Mouse (Mus musculus): ENCODE measurements around the gene Gns. TPM values are rescaled to one million over a fixed set of nuclear protein-coding genes. Genes with fewer than 3 reads are reported as not detected.

The Gns gene
- polyA plus RNA-seq, 2 experiments from 2014 or later: 7.2 to 9.1 TPM

- ATAC-seq: no peak
These were observed 937 bp downstream of the Gns start for GRCm38 (mm10) chr10:121365781-121366272.

DNA sequence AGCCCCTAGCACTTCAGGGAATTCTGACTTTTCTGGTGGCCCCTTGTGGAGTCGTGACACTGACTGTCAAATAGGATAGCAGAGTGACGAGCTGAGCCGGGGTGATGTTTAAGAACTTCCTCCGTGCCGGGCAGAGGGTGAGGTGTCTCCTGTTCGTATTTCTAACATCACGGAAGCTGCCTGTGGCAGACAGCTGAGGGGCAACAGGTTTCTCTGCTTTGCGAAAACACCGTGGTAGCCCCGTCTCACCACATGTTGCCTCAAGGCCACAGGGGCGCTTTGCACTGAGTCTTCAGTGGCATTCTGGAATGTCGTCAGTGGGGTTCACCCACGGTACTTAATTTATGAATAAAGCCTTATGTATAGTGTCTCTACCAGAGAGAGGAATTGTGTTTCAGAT, 2.4 kb downstream of the Gns start:
- ATAC-seq: no peak

- no peak for ATAC-seq
These were observed 2.9 kb downstream of the Gns start for GRCm38 (mm10) chr10:121367780-121368179.

GRCm38 (mm10) chr10:121368783-121369465, 4.0 kb downstream of the Gns start:
- no peak for ATAC-seq

- no peak for ATAC-seq
These were observed 5.9 kb downstream of the Gns start for GRCm38 (mm10) chr10:121370777-121371176.

DNA sequence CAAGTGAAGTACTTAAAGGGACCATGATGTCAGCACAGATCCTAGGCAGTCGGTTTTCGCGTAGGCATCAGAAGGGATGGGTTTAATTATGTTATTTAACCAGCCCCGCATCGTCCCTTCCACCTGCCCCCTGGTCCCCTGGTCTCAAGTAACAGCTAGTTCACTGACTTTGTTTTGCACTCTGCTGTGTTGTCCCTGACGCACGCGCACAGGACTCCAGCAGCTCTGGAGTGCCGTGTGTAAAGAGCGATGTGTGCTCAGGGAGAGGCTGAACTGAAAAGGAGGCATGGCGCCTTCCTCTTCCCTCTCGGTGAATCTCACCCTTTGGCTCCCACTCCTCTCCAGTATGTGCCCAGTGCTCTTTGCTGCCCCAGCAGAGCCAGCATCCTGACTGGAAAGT, 9.1 kb downstream of the Gns start:
- no peak for ATAC-seq

GRCm38 (mm10) chr10:121374693-121375620, 10.1 kb downstream of the Gns start:
- no peak for ATAC-seq

- no peak for ATAC-seq
These were observed 11.0 kb downstream of the Gns start for GRCm38 (mm10) chr10:121375649-121376493.

- no peak for ATAC-seq
These were observed 11.8 kb downstream of the Gns start for GRCm38 (mm10) chr10:121376530-121377271.

GRCm38 (mm10) chr10:121379387-121379786, 14.5 kb downstream of the Gns start:
- ATAC-seq: no peak

DNA sequence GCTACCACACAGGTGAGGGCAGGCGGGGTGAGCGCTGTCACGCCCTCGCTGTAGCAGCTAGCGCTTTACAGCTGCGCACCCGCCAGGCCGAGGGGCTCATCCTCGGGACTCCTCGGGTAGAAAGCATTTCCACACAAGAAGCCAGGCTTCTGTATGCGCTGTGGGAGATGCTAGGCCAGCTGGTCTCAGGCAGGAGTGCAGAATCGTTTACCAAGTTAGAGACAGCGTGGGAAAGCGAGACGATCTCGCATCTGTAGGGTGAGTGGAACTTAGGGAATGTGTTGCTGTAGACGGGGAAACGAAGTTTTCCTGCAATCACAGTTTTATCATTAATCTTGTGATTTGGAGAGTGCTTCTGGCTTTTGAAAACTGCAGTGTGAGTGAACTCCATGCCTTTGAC, 16.4 kb downstream of the Gns start:
- ATAC-seq: no peak

- ATAC-seq: no peak
These were observed 19.8 kb downstream of the Gns start for GRCm38 (mm10) chr10:121384710-121385109.

DNA sequence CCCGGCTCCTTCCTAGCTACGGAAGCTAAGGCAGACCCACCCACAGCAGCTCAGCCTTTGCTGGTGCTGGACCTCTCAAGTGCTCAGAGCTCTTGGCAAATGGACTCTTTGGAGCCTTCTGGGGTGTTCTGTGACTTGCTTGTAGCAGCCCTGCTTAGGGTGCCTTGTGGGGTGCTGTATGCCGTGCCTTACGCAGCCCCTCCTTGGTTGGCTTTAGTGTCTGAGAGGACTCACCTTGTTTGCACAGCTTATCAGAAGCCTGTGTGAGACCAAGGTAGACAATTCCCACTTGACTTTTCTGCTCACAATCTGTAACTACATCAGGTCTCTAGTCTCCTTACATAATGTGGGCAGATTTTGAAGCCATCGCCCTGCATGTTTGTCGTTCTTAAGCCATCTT, 20.8 kb downstream of the Gns start:
- ATAC-seq: no peak

DNA sequence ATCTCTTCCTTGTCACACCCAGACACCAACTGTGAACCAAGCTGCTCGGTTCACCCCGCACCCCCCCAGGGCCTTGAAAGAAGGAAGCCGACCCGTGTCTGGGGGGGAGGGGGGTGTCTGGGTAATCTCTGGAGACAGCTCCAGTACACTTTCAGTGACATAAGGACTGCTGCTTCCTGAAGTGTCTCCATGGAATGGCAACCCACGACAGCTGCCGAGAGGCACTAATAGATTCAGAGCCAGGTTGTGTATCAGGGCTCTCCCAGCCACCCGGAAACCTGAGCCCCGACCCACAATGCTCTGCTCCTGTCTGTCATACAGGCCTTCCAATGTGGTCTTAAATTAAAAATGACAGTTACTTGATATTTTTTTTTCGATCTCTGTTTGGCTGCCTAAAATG, 21.5 kb downstream of the Gns start:
- ATAC-seq: no peak

- ATAC-seq: no peak
These were observed 25.7 kb downstream of the Gns start for GRCm38 (mm10) chr10:121390602-121391001.

- no peak for ATAC-seq
These were observed 27.0 kb downstream of the Gns start for GRCm38 (mm10) chr10:121391901-121392300.

DNA sequence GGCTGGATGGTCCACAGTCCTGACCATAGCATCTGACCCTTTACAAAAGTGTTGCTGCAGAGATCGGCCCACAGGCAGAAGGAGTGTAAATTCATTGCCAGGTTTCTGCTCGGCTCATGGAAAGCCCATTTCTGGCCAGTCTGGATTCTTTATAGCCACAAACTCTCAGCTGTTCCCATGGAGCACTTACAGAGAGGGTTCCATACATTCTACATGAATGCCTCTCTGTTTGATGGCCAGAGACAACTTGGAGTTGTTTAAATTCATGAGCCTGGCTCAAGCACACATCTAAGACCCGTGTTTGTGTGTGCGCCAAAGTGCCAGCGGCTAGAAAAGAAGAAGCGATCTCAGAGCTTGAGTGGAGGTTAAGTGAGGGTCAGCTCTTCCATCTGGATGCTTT, 29.4 kb downstream of the Gns start:
- ATAC-seq: no peak

GRCm38 (mm10) chr10:121394789-121395325, 30.0 kb downstream of the Gns start:
- no peak for ATAC-seq

- ATAC-seq: no peak
These were observed 30.8 kb downstream of the Gns start for GRCm38 (mm10) chr10:121395542-121396176.

- ATAC-seq: no peak
These were observed 33.7 kb downstream of the Gns start for GRCm38 (mm10) chr10:121398599-121398998.

DNA sequence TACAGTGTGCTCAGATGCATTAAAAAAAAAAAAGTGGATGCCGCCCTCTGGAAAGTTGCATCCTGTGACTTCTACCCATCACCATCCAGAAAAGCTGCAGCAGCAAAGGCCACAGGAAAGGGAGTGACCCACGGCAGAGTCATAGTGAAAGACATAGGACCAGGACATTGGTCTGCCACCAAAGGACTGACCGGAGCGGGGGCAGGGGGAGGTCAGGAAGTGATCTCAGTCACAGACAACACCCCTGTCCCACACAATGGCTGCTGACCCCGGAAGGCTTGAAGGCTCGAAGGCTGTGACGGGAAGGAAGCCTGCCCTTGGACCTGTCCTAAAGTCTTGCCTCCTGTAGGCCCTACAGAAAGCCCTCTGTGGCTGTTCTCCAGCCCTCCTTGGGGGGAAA, 36.1 kb downstream of the Gns start:
- ATAC-seq: no peak

Data from activated CD4-positive, CD25-positive, alpha-beta regulatory T cell, adult 4 months (primary cell).